Mouse (Mus musculus): ENCODE data around the gene Mcts2. TPM values are rescaled to one million over a fixed set of nuclear protein-coding genes. Genes with fewer than 3 reads are reported as not detected.

Gene Mcts2
- polyA plus RNA-seq, 1 experiment from 2014 or later, result 10.2 TPM

DNA sequence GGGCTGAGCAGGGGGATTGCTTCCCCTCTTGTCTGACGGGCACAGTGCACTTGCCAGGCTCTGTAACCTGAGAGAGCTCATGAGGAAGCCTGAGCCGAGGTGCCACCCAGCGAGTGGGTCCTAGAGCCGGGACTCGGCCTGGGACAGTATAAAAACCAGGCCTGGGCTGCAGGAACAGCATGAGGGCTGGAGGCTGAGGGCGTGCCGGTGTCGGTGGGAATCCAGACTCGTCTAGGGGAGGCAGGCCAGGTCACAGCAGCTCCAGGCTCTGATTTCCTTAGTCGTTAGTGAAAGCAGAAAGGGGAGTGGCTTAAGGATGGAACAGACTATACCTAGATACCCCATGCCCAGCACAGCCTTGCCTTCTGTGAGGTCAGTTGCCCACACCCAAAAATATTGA, 9.2 kb downstream of the Mcts2 start:
- Histone ChIP-seq H3K4me1 (ENCODE audit: control insufficient read depth, low read depth, low read length) (no peaks in the 10 kb centered on the region; the same call in 1 of the 2 replicates), H3K27ac (ENCODE audit: low read length) (no peak overlapping the region), H3K4me3 (ENCODE audit: low read depth, low read length) (no peak overlapping the region), H3K27me3 (ENCODE audit: control insufficient read depth, insufficient read depth, low read depth, low read length) (no peaks in the 10 kb centered on the region), H3K9me3 (replicated peaks; ENCODE audit: control insufficient read depth, low read length) (no peaks in the 10 kb centered on the region), H3K4me2 (ENCODE audit: low read depth, low read length) (no peak overlapping the region), H3K36me3 (ENCODE audit: control insufficient read depth, insufficient read depth) (peaks cover 17% of the 10 kb centered on the region), H3K9ac (ENCODE audit: low read depth, low read length) (no peak overlapping the region)
- ATAC-seq (ENCODE audit: low read depth), result no peak
- WGBS (ENCODE audit: insufficient replicate concordance), result 74% methylated on average over 10 of the region's 10 CpGs

DNA sequence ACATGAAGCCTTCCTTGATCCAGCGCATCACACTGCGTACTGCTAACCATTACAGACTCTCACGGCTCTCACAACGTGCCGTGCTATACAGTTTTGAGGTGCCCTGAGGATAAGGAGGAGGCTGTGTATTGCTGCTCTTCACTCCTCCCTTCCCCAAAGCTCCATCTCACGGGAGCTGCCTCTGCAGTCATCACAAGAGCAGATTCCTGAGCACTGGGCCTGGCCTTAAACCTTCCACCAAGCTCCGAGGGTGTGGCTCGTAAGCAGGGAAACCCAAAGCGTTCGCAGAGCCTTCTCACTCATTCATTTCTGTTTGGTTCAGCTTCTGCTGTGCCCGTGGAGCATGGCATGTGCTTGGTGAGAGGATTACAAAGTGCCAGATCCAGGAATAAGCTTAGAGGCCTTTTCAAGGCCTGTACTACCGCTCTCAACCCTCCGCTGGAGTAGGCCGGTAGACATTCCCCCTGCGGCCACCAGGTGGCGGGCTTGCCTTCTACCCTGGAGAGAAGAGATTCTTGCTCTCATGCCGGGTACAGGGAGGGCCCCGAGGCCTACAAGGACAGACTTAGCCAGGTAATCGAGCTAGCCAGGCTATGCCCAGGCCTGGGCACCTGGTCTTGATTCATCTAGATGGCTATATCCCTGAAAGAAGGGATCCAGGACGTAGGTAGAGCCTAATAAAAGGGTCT, 9.8 kb downstream of the Mcts2 start:
- Histone ChIP-seq H3K9me3 (replicated peaks; ENCODE audit: control insufficient read depth, low read length) (no peaks in the 10 kb centered on the region), H3K4me1 (ENCODE audit: control insufficient read depth, low read depth, low read length) (no peaks in the 10 kb centered on the region; the same call in 1 of the 2 replicates), H3K27me3 (ENCODE audit: control insufficient read depth, insufficient read depth, low read depth, low read length) (no peaks in the 10 kb centered on the region), H3K9ac (ENCODE audit: low read depth, low read length) (peak overlapping the region; percentile 25; the same call in 1 of the 2 replicates), H3K4me3 (ENCODE audit: low read depth, low read length) (no peak overlapping the region), H3K27ac (ENCODE audit: low read length) (no peak overlapping the region), H3K4me2 (ENCODE audit: low read depth, low read length) (no peak overlapping the region), H3K36me3 (ENCODE audit: control insufficient read depth, insufficient read depth) (peaks cover 23% of the 10 kb centered on the region)
- ATAC-seq (ENCODE audit: low read depth), result peak; percentile 76
- 42% methylated on average over 20 of the region's 20 CpGs for WGBS (ENCODE audit: insufficient replicate concordance)

DNA sequence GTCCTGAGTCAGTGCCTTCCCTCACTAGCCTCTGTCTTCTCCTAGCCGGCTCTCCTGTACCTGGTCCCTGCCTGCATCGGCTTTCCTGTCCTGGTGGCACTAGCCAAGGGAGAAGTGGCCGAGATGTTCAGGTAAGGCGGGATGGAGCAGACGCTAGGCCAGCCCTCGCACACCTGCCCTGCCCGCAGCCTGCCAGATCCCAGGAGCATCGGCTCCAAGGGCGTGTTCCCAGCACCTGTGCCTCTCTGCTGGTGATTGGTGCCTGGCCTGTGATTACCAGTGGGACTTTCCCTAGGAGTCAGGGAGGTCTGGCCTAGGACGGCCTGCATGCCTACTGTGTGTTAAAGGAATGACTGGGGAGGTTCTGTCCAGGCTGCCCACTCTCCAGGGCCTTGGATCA, 13.3 kb downstream of the Mcts2 start:
- Histone ChIP-seq H3K27me3 (ENCODE audit: control insufficient read depth, insufficient read depth, low read depth, low read length) (no peaks in the 10 kb centered on the region), H3K4me1 (ENCODE audit: control insufficient read depth, low read depth, low read length) (no peaks in the 10 kb centered on the region), H3K36me3 (ENCODE audit: control insufficient read depth, insufficient read depth) (peaks cover 35% of the 10 kb centered on the region), H3K9ac (ENCODE audit: low read depth, low read length) (no peak overlapping the region), H3K4me2 (ENCODE audit: low read depth, low read length) (no peak overlapping the region), H3K4me3 (ENCODE audit: low read depth, low read length) (no peak overlapping the region), H3K9me3 (replicated peaks; ENCODE audit: control insufficient read depth, low read length) (no peaks in the 10 kb centered on the region), H3K27ac (ENCODE audit: low read length) (no peak overlapping the region)
- WGBS (ENCODE audit: insufficient replicate concordance), result 87% methylated on average over 10 of the region's 10 CpGs
- no peak for ATAC-seq (ENCODE audit: low read depth)

DNA sequence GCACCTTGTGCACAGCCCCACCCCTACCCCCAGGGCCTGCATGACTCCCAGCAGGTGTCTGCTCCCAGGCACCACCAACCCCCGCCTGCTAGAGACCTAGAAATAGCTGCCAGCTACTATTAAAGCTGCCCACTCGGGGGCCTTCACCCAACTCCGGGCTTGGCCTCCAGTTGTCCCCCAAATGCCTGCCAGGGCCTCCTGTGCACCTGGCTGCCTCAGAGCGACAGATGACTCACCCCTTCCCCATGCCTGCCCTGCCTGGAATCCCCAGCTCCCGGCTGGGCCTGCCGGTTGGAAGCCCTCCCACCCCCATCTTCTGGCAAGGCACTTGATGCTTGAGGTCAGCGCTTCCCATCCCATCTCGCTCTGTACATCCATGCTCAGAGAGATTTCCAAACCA, 13.9 kb downstream of the Mcts2 start:
- H3K4me3 ChIP-seq (ENCODE audit: low read depth, low read length), result no peak overlapping the region
- no peak overlapping the region for H3K9ac ChIP-seq (ENCODE audit: low read depth, low read length)
- H3K4me1 ChIP-seq (ENCODE audit: control insufficient read depth, low read depth, low read length), result no peaks in the 10 kb centered on the region
- no peak overlapping the region for H3K27ac ChIP-seq (ENCODE audit: low read length)
- WGBS (ENCODE audit: insufficient replicate concordance), result 82% methylated on average over 8 of the region's 8 CpGs
- H3K9me3 ChIP-seq (replicated peaks; ENCODE audit: control insufficient read depth, low read length), result no peaks in the 10 kb centered on the region
- peaks cover 36% of the 10 kb centered on the region for H3K36me3 ChIP-seq (ENCODE audit: control insufficient read depth, insufficient read depth)
- H3K27me3 ChIP-seq (ENCODE audit: control insufficient read depth, insufficient read depth, low read depth, low read length), result no peaks in the 10 kb centered on the region
- no peak for ATAC-seq (ENCODE audit: low read depth)
- H3K4me2 ChIP-seq (ENCODE audit: low read depth, low read length), result no peak overlapping the region

DNA sequence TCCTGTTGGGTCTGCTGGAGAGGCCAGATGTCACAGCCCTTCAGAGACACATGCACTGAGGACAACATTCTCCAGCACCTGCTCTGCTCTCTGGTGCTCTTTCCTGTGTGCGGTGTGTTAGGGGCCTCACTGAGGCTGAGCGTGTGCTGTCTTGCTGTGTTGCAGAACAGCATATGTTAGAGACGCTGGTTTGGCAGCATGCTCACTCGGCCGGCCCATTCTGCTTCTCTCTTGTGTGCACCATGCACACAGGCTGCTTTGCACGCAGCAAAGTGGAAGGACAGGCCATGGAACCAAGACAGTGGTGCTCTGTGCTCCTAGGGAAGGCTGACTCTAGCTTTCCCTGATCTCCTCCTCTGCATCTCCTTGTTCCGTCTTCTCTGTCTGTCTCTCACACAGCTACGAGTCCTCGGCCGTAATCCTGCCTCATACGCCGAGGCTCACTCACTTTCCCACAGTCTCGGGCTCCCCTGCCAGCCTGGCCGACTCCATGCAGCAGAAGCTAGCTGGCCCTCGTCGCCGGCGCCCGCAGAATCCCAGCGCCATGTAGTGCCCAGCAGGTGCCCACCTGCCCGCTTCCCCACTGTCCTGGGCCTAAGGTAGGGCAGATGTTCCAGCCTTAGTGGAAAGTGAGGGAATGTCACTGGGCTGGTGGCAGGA, 16.9 kb downstream of the Mcts2 start:
- no peak overlapping the region for H3K27ac ChIP-seq (ENCODE audit: low read length)
- H3K9ac ChIP-seq (ENCODE audit: low read depth, low read length), result no peak overlapping the region
- H3K4me1 ChIP-seq (ENCODE audit: control insufficient read depth, low read depth, low read length), result peaks cover 4% of the 10 kb centered on the region
- H3K27me3 ChIP-seq (ENCODE audit: control insufficient read depth, insufficient read depth, low read depth, low read length), result no peaks in the 10 kb centered on the region
- H3K4me3 ChIP-seq (ENCODE audit: low read depth, low read length), result no peak overlapping the region
- H3K36me3 ChIP-seq (ENCODE audit: control insufficient read depth, insufficient read depth), result peaks cover 31% of the 10 kb centered on the region
- WGBS (ENCODE audit: insufficient replicate concordance), result 87% methylated on average over 21 of the region's 21 CpGs
- ATAC-seq (ENCODE audit: low read depth), result no peak
- no peaks in the 10 kb centered on the region for H3K9me3 ChIP-seq (replicated peaks; ENCODE audit: control insufficient read depth, low read length)
- H3K4me2 ChIP-seq (ENCODE audit: low read depth, low read length), result no peak overlapping the region

DNA sequence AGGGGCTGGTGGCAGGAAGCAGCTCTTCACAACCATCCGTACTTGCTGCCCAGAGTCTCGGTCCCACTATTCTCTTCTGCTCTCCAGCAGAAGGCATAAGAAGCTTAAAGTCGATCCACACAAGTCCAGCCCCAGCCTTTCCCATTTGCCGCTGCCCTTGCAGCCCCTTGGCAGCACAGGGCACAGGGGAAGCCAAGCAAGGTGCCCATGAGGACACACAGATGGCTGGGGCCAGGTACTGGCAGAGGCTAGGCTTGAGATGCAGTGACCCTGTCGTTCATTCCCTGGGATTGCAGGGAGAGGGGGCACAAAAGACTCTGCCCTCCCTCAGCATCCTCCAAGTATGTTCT, 17.4 kb downstream of the Mcts2 start:
- Histone ChIP-seq H3K27ac (ENCODE audit: low read length) (no peak overlapping the region), H3K4me3 (ENCODE audit: low read depth, low read length) (no peak overlapping the region), H3K27me3 (ENCODE audit: control insufficient read depth, insufficient read depth, low read depth, low read length) (no peaks in the 10 kb centered on the region), H3K4me1 (ENCODE audit: control insufficient read depth, low read depth, low read length) (peaks cover 4% of the 10 kb centered on the region), H3K9me3 (replicated peaks; ENCODE audit: control insufficient read depth, low read length) (no peaks in the 10 kb centered on the region), H3K9ac (ENCODE audit: low read depth, low read length) (no peak overlapping the region), H3K36me3 (ENCODE audit: control insufficient read depth, insufficient read depth) (peaks cover 31% of the 10 kb centered on the region), H3K4me2 (ENCODE audit: low read depth, low read length) (no peak overlapping the region)
- no peak for ATAC-seq (ENCODE audit: low read depth)
- WGBS (ENCODE audit: insufficient replicate concordance), result 78% methylated on average over 5 of the region's 5 CpGs

DNA sequence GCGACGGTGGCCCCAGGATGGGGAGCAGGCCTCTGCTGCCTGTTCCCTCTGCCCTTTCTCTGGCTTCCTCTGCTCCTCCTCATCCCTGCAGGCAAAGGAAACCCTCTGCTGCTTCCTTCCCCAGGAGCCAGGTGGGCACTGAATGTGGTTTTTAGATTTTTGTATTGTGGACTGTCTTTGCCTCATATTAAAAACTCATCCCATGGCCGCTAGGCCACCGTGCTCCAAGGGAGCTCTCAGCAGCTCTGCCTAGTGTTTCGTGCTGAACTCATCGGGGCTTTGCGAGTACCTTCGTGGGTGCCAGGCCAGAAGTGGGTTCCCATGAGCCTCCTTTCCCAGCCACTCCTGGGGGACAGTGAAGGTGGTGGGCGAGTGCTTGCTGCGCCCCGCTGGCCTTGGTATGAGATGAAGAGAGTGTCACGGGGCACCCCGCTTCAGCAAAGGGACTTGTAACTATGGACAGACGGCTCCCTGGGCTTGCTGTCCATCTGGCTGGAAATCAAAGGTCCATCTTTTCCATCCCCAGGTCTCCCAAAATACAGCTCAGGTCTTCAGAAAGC, 18.1 kb downstream of the Mcts2 start:
- no peak for ATAC-seq (ENCODE audit: low read depth)
- Histone ChIP-seq H3K4me2 (ENCODE audit: low read depth, low read length) (no peak overlapping the region), H3K9ac (ENCODE audit: low read depth, low read length) (no peak overlapping the region), H3K4me3 (ENCODE audit: low read depth, low read length) (no peak overlapping the region), H3K9me3 (replicated peaks; ENCODE audit: control insufficient read depth, low read length) (no peaks in the 10 kb centered on the region), H3K27ac (ENCODE audit: low read length) (no peak overlapping the region), H3K4me1 (ENCODE audit: control insufficient read depth, low read depth, low read length) (peaks cover 4% of the 10 kb centered on the region), H3K27me3 (ENCODE audit: control insufficient read depth, insufficient read depth, low read depth, low read length) (no peaks in the 10 kb centered on the region), H3K36me3 (ENCODE audit: control insufficient read depth, insufficient read depth) (peaks cover 31% of the 10 kb centered on the region)
- WGBS (ENCODE audit: insufficient replicate concordance), result 88% methylated on average over 14 of the region's 14 CpGs

DNA sequence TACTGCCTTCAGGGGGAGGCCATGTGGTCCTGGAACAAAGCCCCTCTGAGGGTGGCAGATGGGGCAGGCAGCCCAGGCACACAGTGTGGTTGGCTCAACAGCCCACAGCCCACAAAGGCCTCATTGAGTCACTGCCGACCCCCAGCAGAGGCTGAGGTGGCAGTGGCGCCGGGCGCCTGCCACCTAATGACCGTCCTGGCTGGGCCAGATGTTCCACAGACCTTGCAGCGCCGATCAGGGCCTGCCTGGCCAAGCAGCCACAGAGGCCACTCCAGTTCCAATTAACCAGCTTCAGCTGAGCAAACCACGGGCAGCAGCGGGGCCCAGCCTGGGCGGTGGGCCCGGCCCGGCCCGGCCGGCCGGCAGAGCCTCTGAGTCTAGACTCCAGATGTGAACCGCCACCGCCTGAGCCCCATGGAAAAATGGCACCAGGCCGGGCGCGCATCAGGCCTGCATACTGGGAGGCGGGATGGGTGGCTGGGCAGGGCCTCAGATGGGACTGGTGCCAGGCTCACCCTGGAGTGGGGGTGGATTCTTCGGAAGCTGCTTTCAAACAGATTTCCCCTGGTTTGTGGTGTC, 19.2 kb downstream of the Mcts2 start:
- Histone ChIP-seq H3K36me3 (ENCODE audit: control insufficient read depth, insufficient read depth) (peaks cover 19% of the 10 kb centered on the region), H3K27me3 (ENCODE audit: control insufficient read depth, insufficient read depth, low read depth, low read length) (no peaks in the 10 kb centered on the region), H3K27ac (ENCODE audit: low read length) (no peak overlapping the region), H3K4me2 (ENCODE audit: low read depth, low read length) (no peak overlapping the region), H3K4me3 (ENCODE audit: low read depth, low read length) (no peak overlapping the region), H3K4me1 (ENCODE audit: control insufficient read depth, low read depth, low read length) (peaks cover 4% of the 10 kb centered on the region), H3K9me3 (replicated peaks; ENCODE audit: control insufficient read depth, low read length) (no peaks in the 10 kb centered on the region), H3K9ac (ENCODE audit: low read depth, low read length) (no peak overlapping the region)
- 81% methylated on average over 22 of the region's 22 CpGs for WGBS (ENCODE audit: insufficient replicate concordance)
- ATAC-seq (ENCODE audit: low read depth), result no peak

DNA sequence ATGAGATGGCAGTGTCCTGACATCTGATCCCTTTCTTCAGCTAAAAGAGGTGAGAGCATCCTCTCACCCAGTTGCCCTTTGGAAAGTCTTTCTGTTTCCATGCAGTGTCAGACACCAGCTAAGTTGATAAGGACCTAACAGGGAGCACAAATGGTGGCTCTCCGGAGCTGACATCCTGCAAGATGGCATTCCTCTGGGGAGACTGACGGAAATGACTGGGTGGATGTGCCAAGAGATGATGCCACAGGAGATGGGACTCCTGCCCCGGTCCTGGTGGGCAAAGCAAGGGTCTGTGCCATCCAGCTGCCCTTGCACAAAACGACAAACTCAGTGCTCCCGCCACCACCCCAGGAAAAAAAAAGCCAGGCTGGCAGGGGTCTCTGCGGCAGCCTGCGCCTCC, 20.4 kb downstream of the Mcts2 start:
- H3K27me3 ChIP-seq (ENCODE audit: control insufficient read depth, insufficient read depth, low read depth, low read length), result no peaks in the 10 kb centered on the region
- no peak for ATAC-seq (ENCODE audit: low read depth)
- peak overlapping the region; percentile 46 for H3K4me3 ChIP-seq (ENCODE audit: low read depth, low read length)
- peak overlapping the region; percentile 60; the same call in 1 of the 2 replicates for H3K27ac ChIP-seq (ENCODE audit: low read length)
- WGBS (ENCODE audit: insufficient replicate concordance), result 46% methylated on average over 7 of the region's 7 CpGs
- H3K4me1 ChIP-seq (ENCODE audit: control insufficient read depth, low read depth, low read length), result peaks cover 4% of the 10 kb centered on the region
- no peaks in the 10 kb centered on the region for H3K9me3 ChIP-seq (replicated peaks; ENCODE audit: control insufficient read depth, low read length)
- H3K4me2 ChIP-seq (ENCODE audit: low read depth, low read length), result peak overlapping the region; percentile 44
- H3K9ac ChIP-seq (ENCODE audit: low read depth, low read length), result peak overlapping the region; percentile 49
- peaks cover 9% of the 10 kb centered on the region for H3K36me3 ChIP-seq (ENCODE audit: control insufficient read depth, insufficient read depth)

Data from liver, embryonic 16.5 days (tissue).